Mouse (Mus musculus): ENCODE results near the gene Mief1. TPM values are rescaled to one million over a fixed set of nuclear protein-coding genes. Genes with fewer than 3 reads are reported as not detected.

Gene Mief1
- polyA plus RNA-seq, 1 experiment from 2014 or later: 26.8 TPM

DNA sequence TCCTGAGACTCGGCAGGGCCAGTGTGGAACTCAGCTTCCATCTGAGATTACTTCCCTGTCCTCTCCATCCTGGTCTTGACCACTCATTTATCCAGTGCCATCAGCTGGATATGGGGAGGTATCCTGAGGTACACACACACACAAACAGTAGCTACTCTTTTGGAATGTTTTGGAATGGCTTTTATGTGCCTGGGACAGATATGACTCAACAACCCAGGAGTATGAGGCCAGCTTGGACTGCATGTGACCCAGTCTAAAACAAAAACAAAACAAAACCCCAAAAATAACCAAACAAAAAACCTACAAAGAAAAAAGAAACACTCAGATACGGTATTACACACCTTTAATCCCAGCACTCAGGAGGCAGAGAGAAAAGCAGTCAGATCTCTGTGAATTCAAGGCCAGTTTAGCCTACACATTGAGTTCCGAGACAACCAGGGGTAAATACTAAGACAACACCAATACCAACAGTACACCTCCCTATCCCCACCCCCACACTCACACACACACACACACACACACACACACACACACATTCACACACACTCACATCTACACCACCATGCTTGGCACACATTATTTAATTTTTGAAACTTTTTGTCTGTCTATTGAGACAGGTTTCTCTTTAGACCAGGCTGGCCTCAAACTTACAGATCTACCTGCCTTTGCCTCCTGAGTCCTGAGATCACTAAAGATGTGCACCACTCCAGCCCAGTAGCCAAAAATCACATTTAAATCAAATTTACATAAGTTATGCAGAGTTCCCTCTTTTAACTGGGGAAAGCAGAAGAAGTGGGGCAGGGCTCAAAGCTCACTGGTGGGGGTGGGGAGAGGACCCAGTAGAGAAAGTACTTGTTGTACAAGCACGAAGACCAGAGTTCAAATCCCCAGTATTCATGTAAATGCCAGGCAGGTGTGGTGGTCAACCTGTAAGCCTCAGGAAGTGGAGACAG, 13.8 kb upstream of the Mief1 start:
- H3K4me2 ChIP-seq: peak overlapping the region; percentile 23
- no peak overlapping the region for H3K9ac ChIP-seq (ENCODE audit: low read depth, low read length)
- no peaks in the 10 kb centered on the region for H3K9me3 ChIP-seq (replicated peaks; ENCODE audit: control insufficient read depth, low read length)
- H3K36me3 ChIP-seq (ENCODE audit: control insufficient read depth, insufficient read depth, low read length): no peaks in the 10 kb centered on the region
- 60% methylated on average over 4 of the region's 4 CpGs for WGBS (ENCODE audit: insufficient replicate concordance)
- H3K27me3 ChIP-seq (ENCODE audit: control insufficient read depth, insufficient read depth, low read length): no peaks in the 10 kb centered on the region
- no peak overlapping the region for H3K27ac ChIP-seq (ENCODE audit: low read depth, low read length)
- ATAC-seq (replicated peaks; ENCODE audit: insufficient number of reproducible peaks, low FRiP score, low TSS enrichment): no peak
- H3K4me1 ChIP-seq (ENCODE audit: control insufficient read depth, insufficient read depth, low read length): peaks cover 7% of the 10 kb centered on the region
- H3K4me3 ChIP-seq (ENCODE audit: low read depth, low read length): no peak overlapping the region

DNA sequence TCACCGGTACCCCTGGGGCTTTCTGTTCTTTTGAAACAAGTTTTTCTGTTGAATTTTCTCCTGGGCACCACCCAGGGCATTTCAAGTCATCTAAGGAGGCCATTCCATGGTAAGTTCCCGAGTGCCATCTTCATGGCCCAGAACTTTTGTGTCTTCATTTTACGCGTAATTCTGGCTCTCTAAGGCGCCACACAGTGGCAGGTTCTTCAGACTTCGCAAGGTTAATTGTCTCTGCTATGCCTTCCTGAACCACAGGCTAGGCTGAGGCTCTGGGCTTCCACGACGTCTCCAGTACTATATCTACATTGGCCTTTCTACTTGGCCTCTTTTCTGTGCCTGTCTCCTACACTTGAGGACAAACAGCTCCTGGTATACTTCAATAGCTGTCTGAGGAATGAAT, 12.8 kb upstream of the Mief1 start:
- ATAC-seq (replicated peaks; ENCODE audit: insufficient number of reproducible peaks, low FRiP score, low TSS enrichment): no peak
- H3K4me1 ChIP-seq (ENCODE audit: control insufficient read depth, insufficient read depth, low read length): peaks cover 7% of the 10 kb centered on the region
- WGBS (ENCODE audit: insufficient replicate concordance): 62% methylated on average over 8 of the region's 8 CpGs
- no peaks in the 10 kb centered on the region for H3K27me3 ChIP-seq (ENCODE audit: control insufficient read depth, insufficient read depth, low read length)
- H3K4me3 ChIP-seq (ENCODE audit: low read depth, low read length): no peak overlapping the region
- H3K9me3 ChIP-seq (replicated peaks; ENCODE audit: control insufficient read depth, low read length): no peaks in the 10 kb centered on the region
- H3K27ac ChIP-seq (ENCODE audit: low read depth, low read length): no peak overlapping the region
- no peaks in the 10 kb centered on the region for H3K36me3 ChIP-seq (ENCODE audit: control insufficient read depth, insufficient read depth, low read length)
- no peak overlapping the region for H3K9ac ChIP-seq (ENCODE audit: low read depth, low read length)
- no peak overlapping the region for H3K4me2 ChIP-seq

DNA sequence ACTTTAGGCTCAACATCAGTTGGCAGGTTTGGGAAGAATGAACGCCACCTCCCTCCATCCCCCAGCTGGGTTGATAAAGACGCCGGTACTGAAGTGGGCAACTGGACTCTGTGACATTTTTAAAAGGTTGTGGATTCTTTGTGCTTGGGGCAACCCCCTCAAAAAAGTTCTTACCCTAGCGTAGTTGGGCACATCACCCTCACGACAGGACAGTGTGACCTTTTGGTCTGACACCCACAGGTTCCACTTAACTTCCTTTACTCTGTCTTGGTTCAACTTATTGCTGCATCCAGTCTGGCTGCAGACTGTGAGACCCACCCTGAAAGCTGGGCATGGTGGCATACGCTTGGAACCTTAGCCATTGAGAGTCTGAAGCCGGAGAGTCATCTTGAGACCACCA, 10.1 kb upstream of the Mief1 start:
- Histone ChIP-seq H3K4me3 (ENCODE audit: low read depth, low read length) (no peak overlapping the region), H3K9me3 (replicated peaks; ENCODE audit: control insufficient read depth, low read length) (no peaks in the 10 kb centered on the region), H3K36me3 (ENCODE audit: control insufficient read depth, insufficient read depth, low read length) (no peaks in the 10 kb centered on the region), H3K4me2 (no peak overlapping the region; the same call in 1 of the 2 replicates), H3K27me3 (ENCODE audit: control insufficient read depth, insufficient read depth, low read length) (no peaks in the 10 kb centered on the region), H3K4me1 (ENCODE audit: control insufficient read depth, insufficient read depth, low read length) (peaks cover 7% of the 10 kb centered on the region), H3K9ac (ENCODE audit: low read depth, low read length) (no peak overlapping the region), H3K27ac (ENCODE audit: low read depth, low read length) (no peak overlapping the region)
- 61% methylated on average over 7 of the region's 7 CpGs for WGBS (ENCODE audit: insufficient replicate concordance)
- no peak for ATAC-seq (replicated peaks; ENCODE audit: insufficient number of reproducible peaks, low FRiP score, low TSS enrichment)

DNA sequence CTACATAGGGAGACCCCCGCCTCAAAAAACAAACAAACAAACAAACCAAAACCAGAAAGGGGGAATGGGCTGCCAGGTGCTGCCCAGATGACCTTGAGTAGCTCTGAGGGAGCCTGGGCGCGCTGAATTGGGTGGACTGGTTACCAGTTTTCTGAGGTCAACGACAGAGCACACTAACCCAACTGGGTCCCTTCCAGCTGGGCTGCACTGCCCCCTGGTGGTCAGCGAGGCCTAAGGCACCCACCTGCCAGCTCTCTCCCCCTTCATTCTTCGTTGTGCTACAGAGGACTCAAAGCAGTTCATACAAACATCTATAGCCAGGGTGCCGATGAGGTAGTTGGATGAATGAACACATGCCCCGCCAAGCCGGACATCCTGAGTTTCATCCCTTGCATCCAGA, 8.6 kb upstream of the Mief1 start:
- H3K4me1 ChIP-seq (ENCODE audit: control insufficient read depth, insufficient read depth, low read length): peaks cover 7% of the 10 kb centered on the region
- no peaks in the 10 kb centered on the region for H3K27me3 ChIP-seq (ENCODE audit: control insufficient read depth, insufficient read depth, low read length)
- no peak overlapping the region for H3K9ac ChIP-seq (ENCODE audit: low read depth, low read length)
- ATAC-seq (replicated peaks; ENCODE audit: insufficient number of reproducible peaks, low FRiP score, low TSS enrichment): no peak
- H3K9me3 ChIP-seq (replicated peaks; ENCODE audit: control insufficient read depth, low read length): no peaks in the 10 kb centered on the region
- H3K4me3 ChIP-seq (ENCODE audit: low read depth, low read length): no peak overlapping the region
- H3K27ac ChIP-seq (ENCODE audit: low read depth, low read length): no peak overlapping the region
- H3K4me2 ChIP-seq: no peak overlapping the region
- WGBS (ENCODE audit: insufficient replicate concordance): 24% methylated on average over 9 of the region's 9 CpGs
- H3K36me3 ChIP-seq (ENCODE audit: control insufficient read depth, insufficient read depth, low read length): no peaks in the 10 kb centered on the region

DNA sequence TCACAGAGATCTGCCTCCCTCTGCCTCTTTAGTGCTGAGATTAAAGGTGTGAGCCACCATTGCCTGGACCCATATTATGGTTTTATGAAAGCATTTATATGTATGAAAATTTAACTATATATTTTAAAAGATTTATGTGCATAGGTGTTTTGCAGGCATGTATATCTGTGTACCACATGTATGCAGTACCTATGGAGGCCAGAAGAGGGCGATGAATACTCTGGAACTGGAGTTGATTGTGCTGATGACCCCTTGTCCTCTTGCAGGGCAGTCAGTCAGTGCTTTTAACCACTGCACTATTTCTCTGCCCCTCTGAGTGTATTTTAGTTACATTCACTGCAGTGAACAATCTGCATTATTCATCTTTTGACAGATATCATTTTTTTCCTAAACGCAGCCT, 8.0 kb upstream of the Mief1 start:
- H3K4me3 ChIP-seq (ENCODE audit: low read depth, low read length): no peak overlapping the region
- no peaks in the 10 kb centered on the region for H3K27me3 ChIP-seq (ENCODE audit: control insufficient read depth, insufficient read depth, low read length)
- H3K9ac ChIP-seq (ENCODE audit: low read depth, low read length): no peak overlapping the region
- H3K36me3 ChIP-seq (ENCODE audit: control insufficient read depth, insufficient read depth, low read length): no peaks in the 10 kb centered on the region
- H3K27ac ChIP-seq (ENCODE audit: low read depth, low read length): no peak overlapping the region
- WGBS (ENCODE audit: insufficient replicate concordance): 47% methylated on average over 2 of the region's 2 CpGs
- ATAC-seq (replicated peaks; ENCODE audit: insufficient number of reproducible peaks, low FRiP score, low TSS enrichment): no peak
- peaks cover 7% of the 10 kb centered on the region for H3K4me1 ChIP-seq (ENCODE audit: control insufficient read depth, insufficient read depth, low read length)
- H3K9me3 ChIP-seq (replicated peaks; ENCODE audit: control insufficient read depth, low read length): no peaks in the 10 kb centered on the region
- H3K4me2 ChIP-seq: no peak overlapping the region

DNA sequence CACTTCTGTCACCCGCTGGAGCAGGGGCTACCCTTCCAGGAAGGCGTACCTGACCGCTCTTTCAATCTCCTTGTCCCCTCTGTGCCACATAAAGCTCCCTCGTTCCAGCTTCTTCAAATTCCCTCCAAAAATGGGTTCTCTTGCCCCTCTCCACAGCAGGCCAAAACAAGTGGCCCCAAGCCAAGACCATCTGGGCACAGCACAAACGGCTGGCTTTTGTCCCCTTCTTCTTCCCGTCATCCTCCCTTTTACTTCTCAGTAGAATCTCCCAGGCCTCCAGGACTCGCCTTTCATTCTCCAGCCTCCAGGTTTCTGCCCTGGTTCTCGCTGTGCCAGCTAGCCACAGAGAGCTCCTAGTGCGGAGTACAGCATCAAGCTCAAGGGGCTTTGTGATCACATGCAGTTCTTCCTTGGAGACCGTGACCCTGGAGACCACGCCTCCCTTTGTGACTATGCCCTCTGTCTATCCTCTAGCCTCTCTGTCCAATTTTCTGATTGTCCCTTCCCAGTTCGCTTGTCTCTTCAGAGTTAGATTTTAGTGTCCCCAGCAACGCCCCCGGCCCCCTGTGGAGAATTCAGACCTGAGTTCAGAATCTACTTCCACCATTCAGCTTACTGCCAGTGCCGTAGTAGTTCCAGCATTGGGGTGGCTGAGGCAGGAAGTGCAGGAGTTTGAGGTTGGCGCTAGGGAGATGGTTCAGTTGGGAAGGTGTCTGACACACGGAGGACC, 5.6 kb upstream of the Mief1 start:
- H3K4me3 ChIP-seq (ENCODE audit: low read depth, low read length): no peak overlapping the region
- H3K27ac ChIP-seq (ENCODE audit: low read depth, low read length): no peak overlapping the region
- no peaks in the 10 kb centered on the region for H3K9me3 ChIP-seq (replicated peaks; ENCODE audit: control insufficient read depth, low read length)
- H3K4me1 ChIP-seq (ENCODE audit: control insufficient read depth, insufficient read depth, low read length): peaks cover 4% of the 10 kb centered on the region
- H3K9ac ChIP-seq (ENCODE audit: low read depth, low read length): no peak overlapping the region
- no peak overlapping the region for H3K4me2 ChIP-seq
- no peaks in the 10 kb centered on the region for H3K27me3 ChIP-seq (ENCODE audit: control insufficient read depth, insufficient read depth, low read length)
- no peak for ATAC-seq (replicated peaks; ENCODE audit: insufficient number of reproducible peaks, low FRiP score, low TSS enrichment)
- 72% methylated on average over 17 of the region's 17 CpGs for WGBS (ENCODE audit: insufficient replicate concordance)
- no peaks in the 10 kb centered on the region for H3K36me3 ChIP-seq (ENCODE audit: control insufficient read depth, insufficient read depth, low read length)

DNA sequence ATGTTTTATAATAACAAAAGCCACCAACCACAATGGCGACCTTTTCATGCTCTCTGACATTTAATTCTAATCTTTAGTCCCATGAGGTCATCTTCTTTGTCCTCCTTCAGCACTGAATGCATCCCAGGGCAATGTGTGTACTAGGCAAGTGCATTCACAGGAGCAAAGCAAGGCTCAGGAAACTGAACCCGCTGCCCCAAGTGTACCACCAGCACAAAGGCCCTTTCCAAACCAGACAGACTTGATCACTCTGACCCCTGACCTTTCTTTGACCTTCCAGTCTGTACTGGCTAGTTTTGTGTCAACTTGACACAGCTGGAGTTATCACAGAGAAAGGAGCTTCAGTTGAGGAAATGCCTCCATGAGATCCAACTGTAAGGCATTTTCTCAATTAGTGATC, 1.5 kb upstream of the Mief1 start:
- ATAC-seq (replicated peaks; ENCODE audit: insufficient number of reproducible peaks, low FRiP score, low TSS enrichment): no peak
- no peak overlapping the region for H3K9ac ChIP-seq (ENCODE audit: low read depth, low read length)
- no peaks in the 10 kb centered on the region for H3K27me3 ChIP-seq (ENCODE audit: control insufficient read depth, insufficient read depth, low read length)
- H3K36me3 ChIP-seq (ENCODE audit: control insufficient read depth, insufficient read depth, low read length): 0 out of 2 replicates have a peak, but pooled peaks cover 2% of the 10 kb centered on the region
- no peak overlapping the region for H3K4me3 ChIP-seq (ENCODE audit: low read depth, low read length)
- H3K4me2 ChIP-seq: no peak overlapping the region
- H3K4me1 ChIP-seq (ENCODE audit: control insufficient read depth, insufficient read depth, low read length): peaks cover 9% of the 10 kb centered on the region
- H3K9me3 ChIP-seq (replicated peaks; ENCODE audit: control insufficient read depth, low read length): no peaks in the 10 kb centered on the region
- WGBS (ENCODE audit: insufficient replicate concordance): 65% methylated on average over 2 of the region's 2 CpGs
- no peak overlapping the region for H3K27ac ChIP-seq (ENCODE audit: low read depth, low read length)

DNA sequence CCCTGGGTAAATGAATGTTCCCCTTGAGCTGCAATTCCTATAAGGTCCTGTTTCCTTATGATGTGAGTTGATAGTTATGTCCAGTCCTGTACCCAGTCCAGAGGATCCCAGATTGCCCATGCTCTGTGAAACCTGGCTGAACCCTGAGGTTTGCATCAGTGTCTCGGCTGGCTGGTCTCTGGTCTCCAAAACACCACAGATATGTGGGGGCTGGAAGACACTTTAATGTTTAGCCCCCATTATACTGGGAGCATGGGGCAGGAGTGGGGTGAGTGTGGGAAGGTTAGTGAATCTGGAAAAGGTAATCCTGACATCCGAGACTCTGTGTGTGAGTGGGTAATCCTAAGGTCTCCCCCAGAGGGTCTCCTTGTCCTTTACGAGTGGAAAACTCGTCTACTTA, 765 bp upstream of the Mief1 start:
- WGBS (ENCODE audit: insufficient replicate concordance): 69% methylated on average over 4 of the region's 4 CpGs
- Histone ChIP-seq H3K27me3 (ENCODE audit: control insufficient read depth, insufficient read depth, low read length) (no peaks in the 10 kb centered on the region), H3K9me3 (replicated peaks; ENCODE audit: control insufficient read depth, low read length) (no peaks in the 10 kb centered on the region), H3K9ac (ENCODE audit: low read depth, low read length) (peak overlapping the region; percentile 94; the same call in 1 of the 2 replicates), H3K4me1 (ENCODE audit: control insufficient read depth, insufficient read depth, low read length) (peaks cover 9% of the 10 kb centered on the region), H3K36me3 (ENCODE audit: control insufficient read depth, insufficient read depth, low read length) (peaks cover 5% of the 10 kb centered on the region; the same call in 1 of the 2 replicates), H3K4me3 (ENCODE audit: low read depth, low read length) (no peak overlapping the region), H3K27ac (ENCODE audit: low read depth, low read length) (0 out of 2 replicates have a peak overlapping the region, but pooled peaks have one; percentile 38), H3K4me2 (peak overlapping the region; percentile 68)
- ATAC-seq (replicated peaks; ENCODE audit: insufficient number of reproducible peaks, low FRiP score, low TSS enrichment): no peak
